Mouse (Mus musculus) embryonic stem cell, embryonic (primary cell): ENCODE data around the gene Pdpr.

Source experiments
- CTCF ChIA-PET, 4 experiments: fragments of 300-600 bp in 2 of 4; fragments of 350-600 bp in 2 of 4; sonication (Branson Sonifier 250); formaldehyde crosslinking; loops; one replicate each; lab custom pipeline; 2022; ENCODE audit warnings: inconsistent platforms in 2 of 4; lab: Charles Lee
- POLR2A ChIA-PET, 4 experiments: fragments of 300-600 bp in 2 of 4; fragments of 350-600 bp in 2 of 4; sonication (Branson Sonifier 250); formaldehyde crosslinking; loops; one replicate each; lab custom pipeline; 2022; ENCODE audit warnings: antibody characterized with exemption in 4 of 4, inconsistent platforms in 1 of 4; lab: Charles Lee

Pdpr gene

GRCm38 (mm10) chr8:111093865-111094718 is at the start of gene Pdpr:
Gene Pdpr (plus strand): TSS chr8:111094630.
- ChIA-PET POLR2A (interaction anchor here in 3 of 4 experiments (0.5 to 2.9 kb wide), 23 partner anchors 13 to 573 kb away, joined by 3 to 12 read pairs (median 4); partner anchors contain the start of genes Exosc6 (in 3 of the 3), Aars (in 1 of the 3), Ddx19a (in 1 of the 3) and Mtss1l (in 1 of the 3)), CTCF (interaction anchor here in 2 of 4 experiments (0.6 to 0.9 kb wide), 4 partner anchors 25 to 338 kb away, joined by 3 to 7 read pairs (median 4); partner anchors contain the start of gene Rfwd3 (in 1 of the 2))

GRCm38 (mm10) chr8:111048694-111049093 is 45.7 kb upstream of the Pdpr start:
- ChIA-PET POLR2A (interaction anchor here (0.7 to 26.4 kb wide), 18 partner anchors 2 to 846 kb away, joined by 3 to 766 read pairs (median 4); partner anchors contain the start of genes Aars (in 2 of the 4), Ddx19b (in 2 of the 4), Exosc6 (in 2 of the 4) and Cog4 (in 1 of the 4)), CTCF (interaction anchor here (0.6 to 1.3 kb wide), 10 partner anchors 13 to 885 kb away, joined by 3 to 7 read pairs (median 4); partner anchors contain the start of genes Ddx19b (in 2 of the 4) and Tmem231 (in 1 of the 4))

- CTCF ChIA-PET, result interaction anchor here (0.7 to 1.3 kb wide), 8 partner anchors 14 to 884 kb away, joined by 3 to 7 read pairs (median 4); partner anchors contain the start of genes Ddx19b (in 1 of the 4) and Tmem231 (in 1 of the 4)
- POLR2A ChIA-PET, result interaction anchor here (0.7 to 26.4 kb wide), 18 partner anchors 1 to 528 kb away, joined by 3 to 766 read pairs (median 4); partner anchors contain the start of genes Aars (in 2 of the 4), Ddx19b (in 2 of the 4), Cog4 (in 1 of the 4) and Exosc6 (in 1 of the 4)
Observed at GRCm38 (mm10) chr8:111049106-111049505, 45.3 kb upstream of the Pdpr start.

- POLR2A ChIA-PET, result interaction anchor here (0.9 to 26.4 kb wide), 18 partner anchors 8 to 245 kb away, joined by 3 to 766 read pairs (median 5); partner anchors contain the start of genes Aars (in 3 of the 4), Ddx19b (in 2 of the 4), Cog4 (in 1 of the 4) and Sf3b3 (in 1 of the 4)
- CTCF ChIA-PET, result interaction anchor here in 1 of 4 experiments (1.0 kb wide), 1 partner anchor 27 kb away, joined by 3 read pairs; no protein-coding TSS in a partner anchor
Observed at GRCm38 (mm10) chr8:111053827-111054518, 40.5 kb upstream of the Pdpr start.

- CTCF ChIA-PET, result interaction anchor here in 1 of 4 experiments (1.0 to 1.8 kb wide), 2 partner anchors 10 to 22 kb away, joined by 3 to 13 read pairs; partner anchors contain the start of gene Aars
- POLR2A ChIA-PET, result interaction anchor here (0.6 to 26.4 kb wide), 27 partner anchors 9 to 250 kb away, joined by 3 to 766 read pairs (median 11); partner anchors contain the start of genes Aars (in 3 of the 4), Ddx19a (in 2 of the 4), Ddx19b (in 2 of the 4) and Il34 (in 2 of the 4)
Observed at GRCm38 (mm10) chr8:111055031-111055634, 39.3 kb upstream of the Pdpr start.

GRCm38 (mm10) chr8:111055661-111056060 is 38.8 kb upstream of the Pdpr start:
- ChIA-PET POLR2A (interaction anchor here (0.6 to 26.4 kb wide), 70 partner anchors 8 to 534 kb away, joined by 3 to 766 read pairs (median 5); partner anchors contain the start of genes Aars (in 4 of the 4), Ddx19b (in 3 of the 4), Sf3b3 (in 3 of the 4) and Clec18a (in 2 of the 4)), CTCF (interaction anchor here (0.6 to 1.8 kb wide), 17 partner anchors 9 to 426 kb away, joined by 3 to 13 read pairs (median 4); partner anchors contain the start of genes Aars (in 1 of the 4) and Il34 (in 1 of the 4))

GRCm38 (mm10) chr8:111056158-111056663 is 38.2 kb upstream of the Pdpr start, which contains the start of gene Exosc6:
Gene Exosc6 (plus strand): TSS chr8:111056339.
- POLR2A ChIA-PET, result interaction anchor here (0.6 to 26.4 kb wide), 74 partner anchors 8 to 534 kb away, joined by 3 to 766 read pairs (median 5); partner anchors contain the start of genes Aars (in 4 of the 4), Ddx19b (in 3 of the 4), Sf3b3 (in 3 of the 4) and Clec18a (in 2 of the 4)
- CTCF ChIA-PET, result interaction anchor here (0.6 to 1.8 kb wide), 28 partner anchors 9 to 427 kb away, joined by 3 to 13 read pairs (median 4); partner anchors contain the start of genes Aars (in 2 of the 4), Ddx19a (in 1 of the 4) and Il34 (in 1 of the 4)

- ChIA-PET CTCF (interaction anchor here (0.6 to 1.8 kb wide), 25 partner anchors 10 to 427 kb away, joined by 3 to 13 read pairs (median 4); partner anchors contain the start of genes Aars (in 2 of the 4), Ddx19a (in 1 of the 4) and Il34 (in 1 of the 4)), POLR2A (interaction anchor here (0.6 to 26.4 kb wide), 62 partner anchors 9 to 535 kb away, joined by 3 to 766 read pairs (median 6); partner anchors contain the start of genes Aars (in 4 of the 4), Ddx19b (in 3 of the 4), Sf3b3 (in 3 of the 4) and Clec18a (in 2 of the 4))
Observed at GRCm38 (mm10) chr8:111056691-111057293, 37.6 kb upstream of the Pdpr start.

- POLR2A ChIA-PET, result interaction anchor here (0.6 to 26.4 kb wide), 11 partner anchors 21 to 1323 kb away, joined by 3 to 766 read pairs (median 3); partner anchors contain the start of genes Aars (in 3 of the 4), Ddx19b (in 2 of the 4) and Ddx19a (in 1 of the 4)
- CTCF ChIA-PET, result no interaction called here
Observed at GRCm38 (mm10) chr8:111058946-111059572, 35.4 kb upstream of the Pdpr start.

- ChIA-PET CTCF (no interaction called here), POLR2A (interaction anchor here (0.6 to 26.4 kb wide), 10 partner anchors 9 to 306 kb away, joined by 3 to 766 read pairs (median 5); partner anchors contain the start of genes Aars (in 3 of the 4) and Ddx19b (in 2 of the 4))
Observed at GRCm38 (mm10) chr8:111061688-111062071, 32.8 kb upstream of the Pdpr start.

- ChIA-PET CTCF (interaction anchor here in 3 of 4 experiments (0.6 to 0.7 kb wide), 4 partner anchors 32 to 1324 kb away, joined by 3 to 5 read pairs (median 4); no protein-coding TSS in a partner anchor), POLR2A (interaction anchor here (0.6 to 26.4 kb wide), 17 partner anchors 8 to 306 kb away, joined by 3 to 766 read pairs (median 4); partner anchors contain the start of genes Aars (in 3 of the 4), Ddx19b (in 2 of the 4), Rfwd3 (in 1 of the 4) and Sf3b3 (in 1 of the 4))
Observed at GRCm38 (mm10) chr8:111062072-111062757, 32.2 kb upstream of the Pdpr start.

GRCm38 (mm10) chr8:111062893-111063292 is 31.5 kb upstream of the Pdpr start:
- POLR2A ChIA-PET, result interaction anchor here (0.5 to 26.4 kb wide), 19 partner anchors 8 to 307 kb away, joined by 3 to 766 read pairs (median 4); partner anchors contain the start of genes Aars (in 3 of the 4), Ddx19b (in 2 of the 4), Rfwd3 (in 1 of the 4) and Sf3b3 (in 1 of the 4)
- CTCF ChIA-PET, result interaction anchor here in 3 of 4 experiments (0.6 to 0.7 kb wide), 3 partner anchors 31 to 1325 kb away, joined by 3 to 5 read pairs (median 4); no protein-coding TSS in a partner anchor

GRCm38 (mm10) chr8:111066308-111066707 is 28.1 kb upstream of the Pdpr start:
- CTCF ChIA-PET, result interaction anchor here in 1 of 4 experiments (2.4 kb wide), 1 partner anchor 10 kb away, joined by 6 read pairs; the partner anchor contains the start of gene Exosc6
- POLR2A ChIA-PET, result interaction anchor here (0.7 to 3.3 kb wide), 11 partner anchors 10 to 96 kb away, joined by 3 to 24 read pairs (median 4); partner anchors contain the start of genes Exosc6 (in 3 of the 4) and Ddx19b (in 2 of the 4)
